Mouse (Mus musculus): Measurements from ENCODE around the gene Grm8.

The Grm8 gene

GRCm38 (mm10) chr6:27646503-27646902, 488.5 kb downstream of the Grm8 start:
- DNase-seq (ENCODE audit: extremely low read depth, low read depth): no peak

DNA sequence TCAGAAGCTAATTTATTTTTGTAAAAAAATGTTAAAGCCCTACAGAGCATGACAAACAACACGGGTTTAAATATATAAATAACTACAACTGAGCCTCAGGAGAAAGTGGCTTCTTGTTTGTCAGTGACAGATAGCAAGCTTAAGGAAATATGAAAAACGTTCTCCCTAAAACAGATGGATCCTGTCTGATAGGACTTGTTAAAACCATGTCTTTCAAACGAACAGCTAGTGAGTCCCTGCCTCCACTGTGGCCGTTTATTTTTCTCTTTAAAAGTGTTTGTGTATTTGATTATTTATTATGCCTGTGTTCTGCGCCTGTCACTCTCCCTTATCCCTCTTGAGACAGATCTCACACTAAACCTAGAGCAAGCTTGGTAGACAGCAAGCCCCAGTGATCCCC, 489.9 kb downstream of the Grm8 start:
- no peak for DNase-seq (ENCODE audit: extremely low read depth, low read depth)

DNA sequence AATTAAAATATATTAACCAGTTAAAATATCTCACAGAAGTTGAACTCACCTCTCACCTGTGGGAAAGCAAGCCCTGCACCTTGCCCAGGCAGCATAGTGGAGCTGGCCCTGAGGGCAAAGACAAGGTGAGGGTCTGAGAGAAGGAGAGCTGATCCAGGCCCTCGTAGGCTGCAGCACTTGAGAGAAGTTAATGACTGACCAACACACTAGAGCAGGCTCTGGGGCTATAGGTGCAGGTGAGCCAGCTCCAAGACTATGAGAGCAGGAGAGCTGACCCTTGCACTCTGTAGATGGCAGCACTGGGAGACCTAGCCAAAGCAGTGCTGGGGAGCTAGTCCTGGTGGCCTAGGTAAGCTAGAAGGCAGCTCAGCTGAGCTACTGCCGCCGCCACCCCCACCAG, 499.1 kb downstream of the Grm8 start:
- DNase-seq (ENCODE audit: extremely low read depth, low read depth): no peak

- DNase-seq (ENCODE audit: extremely low read depth, low read depth): no peak
Measured at GRCm38 (mm10) chr6:27617472-27617871, 517.5 kb downstream of the Grm8 start.

GRCm38 (mm10) chr6:27580485-27580884, 554.5 kb downstream of the Grm8 start:
- no peak for DNase-seq (ENCODE audit: extremely low read depth, low read depth)

DNA sequence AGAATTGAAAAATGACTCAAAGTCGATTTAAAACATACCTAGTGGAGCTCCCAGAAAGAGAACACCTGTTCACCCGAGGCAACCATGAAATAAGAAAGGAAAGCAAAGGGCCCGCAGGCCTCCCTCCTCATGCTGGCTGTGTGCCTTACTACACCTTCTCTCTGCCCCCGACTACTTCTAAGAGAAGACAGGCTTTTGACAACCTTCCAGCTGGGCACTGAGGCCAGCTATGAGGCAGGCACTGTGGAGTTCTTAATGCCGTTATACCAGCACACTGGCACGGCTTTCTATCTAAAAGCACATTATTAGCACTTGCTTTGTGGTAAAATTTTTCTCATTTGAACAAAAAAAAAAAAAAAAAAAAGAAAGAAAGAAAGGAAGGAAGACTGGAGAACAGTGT, 589.5 kb downstream of the Grm8 start:
- no peak for DNase-seq (ENCODE audit: extremely low read depth, low read depth)

DNA sequence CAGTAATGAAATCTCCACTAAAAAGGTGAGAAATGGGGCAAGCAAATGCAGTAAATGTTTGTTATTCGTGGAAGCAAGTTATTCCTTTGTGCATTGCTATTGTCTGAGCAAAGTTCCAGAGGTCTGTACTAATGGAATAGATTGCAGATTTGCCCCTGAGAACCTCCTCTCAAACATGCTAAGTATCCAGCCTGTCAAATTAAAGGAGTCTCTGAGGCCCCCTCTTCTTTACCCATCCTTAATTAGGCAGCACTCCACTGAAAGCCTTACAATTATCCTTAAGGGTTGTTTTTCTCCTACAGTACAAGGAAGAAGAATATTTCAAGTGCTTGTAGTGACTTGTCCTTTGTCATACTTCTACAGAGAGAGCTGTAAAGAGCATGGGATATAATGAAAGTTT, 617.4 kb downstream of the Grm8 start:
- DNase-seq (ENCODE audit: extremely low read depth, low read depth): no peak

- no peak for DNase-seq (ENCODE audit: extremely low read depth, low read depth)
Measured at GRCm38 (mm10) chr6:27460998-27461397, 674.0 kb downstream of the Grm8 start.

DNA sequence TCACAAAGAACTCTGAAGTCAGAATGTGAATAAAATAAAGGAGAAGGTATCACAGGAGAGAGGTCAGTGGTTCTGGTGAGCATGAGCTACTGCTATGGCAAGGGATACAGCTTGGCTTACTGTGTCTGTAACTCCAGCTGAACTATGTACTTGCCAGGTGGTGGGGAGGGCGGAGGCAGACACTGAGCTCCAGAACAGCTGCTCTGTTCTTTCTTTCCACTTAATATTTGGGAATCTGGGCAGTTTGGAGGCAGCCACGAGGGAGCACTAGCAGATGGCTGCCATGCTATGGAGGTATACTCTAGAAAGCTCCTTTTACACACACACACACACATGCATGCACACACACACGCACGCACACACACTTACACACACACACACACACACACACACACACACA, 726.5 kb downstream of the Grm8 start:
- no peak for DNase-seq (ENCODE audit: extremely low read depth, low read depth)

DNA sequence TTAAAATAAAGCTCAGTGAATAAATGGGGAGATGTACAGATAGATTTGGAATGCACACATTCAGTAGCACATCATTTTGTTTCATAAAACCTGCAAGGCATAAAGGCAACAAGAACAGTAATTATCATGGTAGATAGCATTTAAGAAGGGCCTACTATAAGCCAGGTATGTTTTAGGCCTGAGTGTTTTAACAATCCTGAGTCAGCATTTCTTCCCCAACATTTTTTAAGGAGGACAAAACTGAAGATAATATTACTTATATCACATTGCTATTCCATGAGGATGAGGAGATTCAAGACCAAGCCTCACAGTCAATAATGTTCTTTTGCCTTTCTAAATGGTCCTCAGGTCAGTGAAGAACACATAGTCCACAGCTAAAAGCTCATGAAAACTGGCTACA, 762.6 kb downstream of the Grm8 start:
- no peak for DNase-seq (ENCODE audit: extremely low read depth, low read depth)

- DNase-seq (ENCODE audit: extremely low read depth, low read depth): no peak
Measured at GRCm38 (mm10) chr6:27371095-27371494, 763.9 kb downstream of the Grm8 start.

DNA sequence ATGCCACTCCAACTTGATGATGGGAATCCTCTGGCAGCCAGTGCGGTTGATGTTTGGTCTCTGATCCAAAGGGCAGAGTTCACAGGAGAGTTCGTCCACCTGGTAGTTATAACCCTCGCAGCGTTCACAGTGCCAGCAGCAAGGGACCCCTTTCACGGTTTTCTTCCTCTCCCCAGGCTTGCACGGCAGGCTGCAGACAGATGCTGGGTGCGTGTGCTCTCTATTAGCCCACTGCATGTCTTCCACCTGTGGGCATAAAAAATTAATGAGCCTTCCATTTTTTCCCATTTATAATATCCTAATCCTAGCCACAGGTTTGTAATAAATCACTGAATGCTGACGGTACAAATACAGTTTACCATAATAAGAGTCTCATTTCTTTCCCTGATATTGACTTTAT, 771.2 kb downstream of the Grm8 start:
- no peak for DNase-seq (ENCODE audit: extremely low read depth, low read depth)

- no peak for DNase-seq (ENCODE audit: extremely low read depth, low read depth)
Measured at GRCm38 (mm10) chr6:27360440-27360839, 774.5 kb downstream of the Grm8 start.

- DNase-seq (ENCODE audit: extremely low read depth, low read depth): peak; percentile 36
Measured at GRCm38 (mm10) chr6:27351147-27351546, 783.8 kb downstream of the Grm8 start.

- DNase-seq (ENCODE audit: extremely low read depth, low read depth): peak; percentile 81
Measured at GRCm38 (mm10) chr6:27348272-27348671, 786.7 kb downstream of the Grm8 start.

DNA sequence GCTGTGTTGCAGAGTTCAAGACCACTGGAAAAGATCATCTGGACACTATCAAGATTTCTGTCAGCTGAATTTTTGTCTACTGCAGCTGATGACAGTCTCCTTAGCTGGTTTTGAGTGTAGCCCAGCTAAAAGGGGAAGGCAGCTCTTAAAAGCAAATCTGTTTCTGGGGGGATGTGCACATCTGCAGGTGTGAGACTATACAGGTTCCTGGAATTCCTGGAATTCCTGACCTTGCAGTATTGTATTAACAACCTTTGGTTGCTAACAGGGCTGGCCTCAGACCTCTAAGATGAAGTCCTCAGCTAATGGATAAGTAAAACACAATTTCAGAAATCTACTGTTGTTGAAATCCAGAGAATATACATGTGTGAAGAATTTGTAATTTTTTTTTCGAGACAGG, 788.7 kb downstream of the Grm8 start:
- DNase-seq (ENCODE audit: extremely low read depth, low read depth): no peak

DNA sequence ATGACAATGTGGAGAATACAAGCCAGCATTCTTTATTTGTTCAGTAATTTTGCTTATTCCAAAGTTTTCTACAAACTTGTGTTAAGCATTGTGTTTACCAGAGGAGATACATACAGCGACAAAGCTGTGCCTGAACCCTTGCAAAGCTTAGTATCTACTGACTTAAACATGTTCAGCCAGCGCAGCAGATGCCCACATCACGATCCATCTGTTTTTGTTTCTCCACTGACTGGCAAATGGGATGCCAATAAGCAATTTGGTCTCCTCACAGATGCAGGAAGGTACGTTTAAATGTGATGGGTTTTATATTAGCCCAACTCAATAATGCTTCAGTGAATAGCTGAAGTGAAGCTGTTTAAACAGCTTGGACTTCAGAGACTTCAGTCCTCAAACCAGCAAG, 794.8 kb downstream of the Grm8 start:
- no peak for DNase-seq (ENCODE audit: extremely low read depth, low read depth)

DNA sequence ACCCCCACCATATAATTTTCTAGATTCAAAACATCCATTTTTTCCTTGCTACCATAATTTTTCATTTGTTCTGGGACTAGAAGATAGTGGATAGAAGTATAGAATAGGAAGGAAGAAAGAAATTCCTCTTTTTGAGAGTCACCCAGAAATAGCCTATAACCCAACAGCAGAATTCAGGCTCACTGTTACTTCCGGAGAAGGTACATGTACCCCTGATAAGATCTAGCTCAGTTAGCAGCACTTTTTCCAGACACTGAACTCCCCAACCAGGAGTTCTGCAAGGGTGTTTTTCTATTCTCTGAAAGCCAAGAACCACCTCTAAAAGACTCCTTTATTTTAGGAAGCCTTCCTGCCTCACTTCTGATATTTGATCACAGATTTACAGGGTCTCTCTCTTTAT, 816.4 kb downstream of the Grm8 start:
- DNase-seq (ENCODE audit: extremely low read depth, low read depth): no peak

- no peak for DNase-seq (ENCODE audit: extremely low read depth, low read depth)
Measured at GRCm38 (mm10) chr6:27317422-27317821, 817.6 kb downstream of the Grm8 start.

- DNase-seq (ENCODE audit: extremely low read depth, low read depth): no peak
Measured at GRCm38 (mm10) chr6:27316018-27316417, 819.0 kb downstream of the Grm8 start.

DNA sequence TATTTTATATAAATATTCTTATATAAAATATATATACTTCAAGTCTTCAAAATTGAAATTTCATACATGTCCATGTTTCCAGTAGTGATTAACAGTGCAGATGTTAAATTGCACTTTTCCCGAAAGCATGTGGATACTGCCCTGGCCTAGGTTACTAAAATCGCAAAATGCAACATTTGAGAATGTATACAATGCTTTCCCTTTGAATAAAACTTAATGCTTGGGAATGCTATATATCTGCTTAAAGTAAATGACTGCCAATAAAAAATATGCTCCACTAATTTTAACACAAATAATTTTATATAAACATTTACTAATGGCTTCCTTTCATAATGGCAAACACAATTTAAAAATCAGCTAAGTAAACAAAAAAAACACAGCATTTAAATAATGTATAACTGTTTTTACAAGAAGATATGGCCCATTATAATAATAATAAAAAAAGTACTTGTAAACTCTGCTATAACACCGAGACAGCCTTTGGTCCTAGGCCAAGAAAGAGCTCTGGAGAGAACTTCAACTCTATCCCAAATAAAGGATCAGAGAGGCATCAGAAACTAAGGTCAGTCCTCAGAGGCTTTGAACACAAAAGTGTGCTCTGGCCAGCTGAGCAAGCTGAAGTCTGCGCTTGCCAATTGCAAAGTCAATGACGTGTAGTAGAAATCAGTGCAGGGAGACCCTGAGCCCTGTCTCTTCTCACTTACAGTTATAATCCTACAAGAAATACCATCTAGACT, 820.5 kb downstream of the Grm8 start:
- no peak for DNase-seq (ENCODE audit: extremely low read depth, low read depth)

GRCm38 (mm10) chr6:27310401-27310800, 824.6 kb downstream of the Grm8 start:
- DNase-seq (ENCODE audit: extremely low read depth, low read depth): peak; percentile 0

DNA sequence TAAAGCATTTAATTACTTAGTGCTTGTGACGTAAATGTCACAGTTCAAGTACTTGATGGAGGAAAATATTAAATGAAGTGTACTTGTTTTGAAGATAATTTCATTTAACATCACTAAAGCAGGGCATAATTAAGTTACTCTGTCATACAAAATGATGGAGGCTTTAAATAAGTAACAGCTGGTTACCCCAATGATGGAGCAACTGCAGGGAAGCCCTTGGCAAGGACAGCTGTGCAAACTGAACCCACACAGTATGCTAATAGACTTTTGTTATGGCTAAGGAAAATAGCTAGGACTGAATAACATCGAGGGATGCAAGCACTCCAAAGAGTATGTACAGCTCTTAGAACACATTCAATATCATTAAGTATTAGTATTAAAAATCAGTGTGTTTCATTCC, 829.6 kb downstream of the Grm8 start:
- DNase-seq (ENCODE audit: extremely low read depth, low read depth): no peak

GRCm38 (mm10) chr6:27264972-27265371, 870.0 kb downstream of the Grm8 start:
- no peak for DNase-seq (ENCODE audit: extremely low read depth, low read depth)

All from MEL-GATA-1-ER (cell line).